Mouse (Mus musculus): ENCODE measurements around the gene Ssr1. TPM values are rescaled to one million over a fixed set of nuclear protein-coding genes. Genes with fewer than 3 reads are reported as not detected.

Gene Ssr1
- polyA plus RNA-seq, 1 experiment, result 150 TPM

DNA sequence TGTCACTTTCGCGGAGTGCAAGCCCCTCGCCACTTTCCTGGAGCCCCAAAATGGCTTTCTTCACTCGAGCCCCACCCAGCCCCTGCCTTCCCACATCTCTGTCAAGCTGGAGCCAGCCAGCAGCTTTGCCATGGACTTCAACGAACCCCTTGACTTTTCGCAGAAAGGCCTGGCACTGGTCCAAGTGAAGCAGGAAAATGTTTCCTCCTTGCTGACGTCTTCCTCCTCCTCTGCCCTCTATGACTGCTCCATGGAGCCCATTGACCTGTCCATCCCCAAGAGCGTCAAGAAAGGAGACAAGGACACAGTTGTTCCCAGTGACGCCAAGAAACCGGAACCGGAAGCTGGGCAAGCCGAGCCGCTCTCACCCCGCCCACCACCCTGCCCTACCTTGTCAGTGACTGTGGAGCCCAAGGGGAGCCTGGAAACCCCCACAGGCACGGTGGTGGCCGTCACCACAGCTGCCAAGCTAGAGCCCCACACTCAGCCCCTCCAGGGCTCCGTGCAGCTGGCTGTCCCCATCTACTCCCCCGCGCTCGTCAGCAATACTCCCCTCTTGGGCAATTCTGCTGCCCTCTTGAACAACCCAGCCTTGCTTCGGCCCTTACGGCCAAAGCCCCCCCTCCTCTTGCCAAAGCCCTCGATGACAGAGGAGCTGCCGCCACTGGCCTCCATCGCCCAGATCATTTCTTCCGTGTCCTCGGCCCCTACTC is 62.7 kb downstream of the Ssr1 start:
- H3K9me3 ChIP-seq (replicated peaks; ENCODE audit: control insufficient read depth, insufficient read depth, low read length, poor library complexity, severe bottlenecking), result no peaks in the 10 kb centered on the region
- H3K4me1 ChIP-seq (ENCODE audit: control insufficient read depth, insufficient read depth, low read length), result peaks cover 2% of the 10 kb centered on the region
- peak overlapping the region; percentile 41; the same call in 1 of the 2 replicates for H3K4me3 ChIP-seq (ENCODE audit: low read depth, low read length)
- H3K36me3 ChIP-seq (ENCODE audit: control insufficient read depth, insufficient read depth, low read length, poor library complexity, severe bottlenecking), result no peaks in the 10 kb centered on the region
- H3K27me3 ChIP-seq (ENCODE audit: control insufficient read depth, insufficient read depth, low read length, poor library complexity, severe bottlenecking), result no peaks in the 10 kb centered on the region
- H3K9ac ChIP-seq (ENCODE audit: low read depth, poor library complexity, severe bottlenecking), result no peak overlapping the region
- TF ChIP-seq CTCF (IDR thresholded peaks at IDR 0.05; ENCODE audit: low read depth, low read length), result no peak
- TF ChIP-seq EP300 (IDR thresholded peaks at IDR 0.05; ENCODE audit: insufficient read depth, low read depth, low read length), result no peak
- TF ChIP-seq POLR2A (IDR thresholded peaks at IDR 0.05; ENCODE audit: insufficient read depth, low read length), result no peak
- H3K27ac ChIP-seq (ENCODE audit: insufficient read depth, low read length), result no peak overlapping the region

DNA sequence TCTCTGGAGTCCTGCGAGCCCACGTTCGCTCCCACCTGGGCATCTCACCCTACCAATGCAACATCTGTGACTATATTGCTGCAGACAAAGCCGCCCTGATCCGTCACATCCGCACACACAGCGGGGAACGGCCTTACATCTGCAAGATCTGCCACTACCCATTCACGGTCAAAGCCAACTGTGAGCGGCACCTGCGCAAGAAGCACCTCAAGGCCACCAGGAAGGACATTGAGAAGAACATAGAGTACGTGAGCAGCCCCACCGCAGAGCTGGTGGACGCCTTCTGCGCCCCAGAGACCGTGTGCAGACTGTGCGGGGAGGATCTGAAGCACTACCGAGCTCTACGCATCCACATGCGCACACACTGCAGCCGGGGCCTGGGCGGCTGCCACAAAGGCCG is 63.4 kb downstream of the Ssr1 start:
- Histone ChIP-seq H3K36me3 (ENCODE audit: control insufficient read depth, insufficient read depth, low read length, poor library complexity, severe bottlenecking) (no peaks in the 10 kb centered on the region), H3K4me3 (ENCODE audit: low read depth, low read length) (peak overlapping the region; percentile 41), H3K9me3 (replicated peaks; ENCODE audit: control insufficient read depth, insufficient read depth, low read length, poor library complexity, severe bottlenecking) (no peaks in the 10 kb centered on the region)

GRCm38 (mm10) chr13:37930091-37930490 is 63.9 kb downstream of the Ssr1 start:
- no peak overlapping the region; the same call in 1 of the 2 replicates for H3K4me3 ChIP-seq (ENCODE audit: low read depth, low read length)
- no peak overlapping the region for H3K9ac ChIP-seq (ENCODE audit: low read depth, poor library complexity, severe bottlenecking)
- H3K9me3 ChIP-seq (replicated peaks; ENCODE audit: control insufficient read depth, insufficient read depth, low read length, poor library complexity, severe bottlenecking), result no peaks in the 10 kb centered on the region
- no peak for TF ChIP-seq EP300 (IDR thresholded peaks at IDR 0.05; ENCODE audit: insufficient read depth, low read depth, low read length)
- no peak for TF ChIP-seq CTCF (IDR thresholded peaks at IDR 0.05; ENCODE audit: low read depth, low read length)
- TF ChIP-seq POLR2A (IDR thresholded peaks at IDR 0.05; ENCODE audit: insufficient read depth, low read length), result no peak
- H3K36me3 ChIP-seq (ENCODE audit: control insufficient read depth, insufficient read depth, low read length, poor library complexity, severe bottlenecking), result no peaks in the 10 kb centered on the region
- H3K4me1 ChIP-seq (ENCODE audit: control insufficient read depth, insufficient read depth, low read length), result peaks cover 2% of the 10 kb centered on the region
- no peaks in the 10 kb centered on the region for H3K27me3 ChIP-seq (ENCODE audit: control insufficient read depth, insufficient read depth, low read length, poor library complexity, severe bottlenecking)
- H3K27ac ChIP-seq (ENCODE audit: insufficient read depth, low read length), result no peak overlapping the region

More for the DNA sequence above, 63.4 kb downstream of the Ssr1 start:
- Histone ChIP-seq H3K27me3 (ENCODE audit: control insufficient read depth, insufficient read depth, low read length, poor library complexity, severe bottlenecking) (no peaks in the 10 kb centered on the region), H3K27ac (ENCODE audit: insufficient read depth, low read length) (no peak overlapping the region), H3K4me1 (ENCODE audit: control insufficient read depth, insufficient read depth, low read length) (peaks cover 2% of the 10 kb centered on the region), H3K9ac (ENCODE audit: low read depth, poor library complexity, severe bottlenecking) (no peak overlapping the region)
- no peak for TF ChIP-seq CTCF (IDR thresholded peaks at IDR 0.05; ENCODE audit: low read depth, low read length)
- TF ChIP-seq EP300 (IDR thresholded peaks at IDR 0.05; ENCODE audit: insufficient read depth, low read depth, low read length), result no peak
- no peak for TF ChIP-seq POLR2A (IDR thresholded peaks at IDR 0.05; ENCODE audit: insufficient read depth, low read length)

DNA sequence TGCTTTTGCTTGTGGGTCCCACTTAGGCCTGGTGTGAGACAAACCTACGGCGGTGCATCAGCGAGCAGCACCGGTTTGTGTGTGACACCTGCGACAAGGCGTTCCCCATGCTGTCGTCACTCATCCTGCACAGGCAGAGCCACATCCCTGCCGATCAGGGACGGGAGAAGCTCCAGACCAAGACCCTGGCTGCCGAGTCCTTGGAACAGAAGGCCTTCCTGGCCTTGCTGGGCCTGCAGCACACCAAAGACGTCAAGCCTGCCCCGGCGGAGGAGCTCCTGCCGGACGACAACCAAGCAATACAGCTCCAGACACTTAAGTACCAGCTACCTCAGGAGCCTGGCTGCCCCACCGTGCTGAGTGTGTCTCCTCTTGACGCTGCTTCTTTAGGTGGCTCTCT is 64.5 kb downstream of the Ssr1 start:
- H3K27ac ChIP-seq (ENCODE audit: insufficient read depth, low read length), result no peak overlapping the region
- no peaks in the 10 kb centered on the region for H3K36me3 ChIP-seq (ENCODE audit: control insufficient read depth, insufficient read depth, low read length, poor library complexity, severe bottlenecking)
- H3K9me3 ChIP-seq (replicated peaks; ENCODE audit: control insufficient read depth, insufficient read depth, low read length, poor library complexity, severe bottlenecking), result no peaks in the 10 kb centered on the region
- TF ChIP-seq POLR2A (IDR thresholded peaks at IDR 0.05; ENCODE audit: insufficient read depth, low read length), result no peak
- no peak for TF ChIP-seq CTCF (IDR thresholded peaks at IDR 0.05; ENCODE audit: low read depth, low read length)
- no peak for TF ChIP-seq EP300 (IDR thresholded peaks at IDR 0.05; ENCODE audit: insufficient read depth, low read depth, low read length)
- peaks cover 2% of the 10 kb centered on the region for H3K4me1 ChIP-seq (ENCODE audit: control insufficient read depth, insufficient read depth, low read length)
- H3K4me3 ChIP-seq (ENCODE audit: low read depth, low read length), result peak overlapping the region; percentile 5; the same call in 1 of the 2 replicates
- H3K27me3 ChIP-seq (ENCODE audit: control insufficient read depth, insufficient read depth, low read length, poor library complexity, severe bottlenecking), result no peaks in the 10 kb centered on the region
- H3K9ac ChIP-seq (ENCODE audit: low read depth, poor library complexity, severe bottlenecking), result no peak overlapping the region

GRCm38 (mm10) chr13:37926394-37926793 is 67.6 kb downstream of the Ssr1 start:
- Histone ChIP-seq H3K9me3 (replicated peaks; ENCODE audit: control insufficient read depth, insufficient read depth, low read length, poor library complexity, severe bottlenecking) (no peaks in the 10 kb centered on the region), H3K4me3 (ENCODE audit: low read depth, low read length) (no peak overlapping the region), H3K9ac (ENCODE audit: low read depth, poor library complexity, severe bottlenecking) (no peak overlapping the region), H3K27ac (ENCODE audit: insufficient read depth, low read length) (no peak overlapping the region), H3K4me1 (ENCODE audit: control insufficient read depth, insufficient read depth, low read length) (peaks cover 2% of the 10 kb centered on the region), H3K27me3 (ENCODE audit: control insufficient read depth, insufficient read depth, low read length, poor library complexity, severe bottlenecking) (no peaks in the 10 kb centered on the region), H3K36me3 (ENCODE audit: control insufficient read depth, insufficient read depth, low read length, poor library complexity, severe bottlenecking) (no peaks in the 10 kb centered on the region)
- TF ChIP-seq CTCF (IDR thresholded peaks at IDR 0.05; ENCODE audit: low read depth, low read length) (no peak), POLR2A (IDR thresholded peaks at IDR 0.05; ENCODE audit: insufficient read depth, low read length) (no peak), EP300 (IDR thresholded peaks at IDR 0.05; ENCODE audit: insufficient read depth, low read depth, low read length) (no peak)

- H3K4me1 ChIP-seq (ENCODE audit: control insufficient read depth, insufficient read depth, low read length), result no peaks in the 10 kb centered on the region
- no peak overlapping the region for H3K9ac ChIP-seq (ENCODE audit: low read depth, poor library complexity, severe bottlenecking)
- no peaks in the 10 kb centered on the region for H3K9me3 ChIP-seq (replicated peaks; ENCODE audit: control insufficient read depth, insufficient read depth, low read length, poor library complexity, severe bottlenecking)
- H3K36me3 ChIP-seq (ENCODE audit: control insufficient read depth, insufficient read depth, low read length, poor library complexity, severe bottlenecking), result no peaks in the 10 kb centered on the region
- H3K27ac ChIP-seq (ENCODE audit: insufficient read depth, low read length), result no peak overlapping the region
- H3K27me3 ChIP-seq (ENCODE audit: control insufficient read depth, insufficient read depth, low read length, poor library complexity, severe bottlenecking), result no peaks in the 10 kb centered on the region
- no peak overlapping the region for H3K4me3 ChIP-seq (ENCODE audit: low read depth, low read length)
- no peak for TF ChIP-seq EP300 (IDR thresholded peaks at IDR 0.05; ENCODE audit: insufficient read depth, low read depth, low read length)
- no peak for TF ChIP-seq CTCF (IDR thresholded peaks at IDR 0.05; ENCODE audit: low read depth, low read length)
These were observed 69.5 kb downstream of the Ssr1 start for GRCm38 (mm10) chr13:37924461-37924948.

Data from ES-Bruce4 (cell line).